Comparison of ENCODE assay signal across 8 mouse cellular contexts in the genomic region with DNA sequence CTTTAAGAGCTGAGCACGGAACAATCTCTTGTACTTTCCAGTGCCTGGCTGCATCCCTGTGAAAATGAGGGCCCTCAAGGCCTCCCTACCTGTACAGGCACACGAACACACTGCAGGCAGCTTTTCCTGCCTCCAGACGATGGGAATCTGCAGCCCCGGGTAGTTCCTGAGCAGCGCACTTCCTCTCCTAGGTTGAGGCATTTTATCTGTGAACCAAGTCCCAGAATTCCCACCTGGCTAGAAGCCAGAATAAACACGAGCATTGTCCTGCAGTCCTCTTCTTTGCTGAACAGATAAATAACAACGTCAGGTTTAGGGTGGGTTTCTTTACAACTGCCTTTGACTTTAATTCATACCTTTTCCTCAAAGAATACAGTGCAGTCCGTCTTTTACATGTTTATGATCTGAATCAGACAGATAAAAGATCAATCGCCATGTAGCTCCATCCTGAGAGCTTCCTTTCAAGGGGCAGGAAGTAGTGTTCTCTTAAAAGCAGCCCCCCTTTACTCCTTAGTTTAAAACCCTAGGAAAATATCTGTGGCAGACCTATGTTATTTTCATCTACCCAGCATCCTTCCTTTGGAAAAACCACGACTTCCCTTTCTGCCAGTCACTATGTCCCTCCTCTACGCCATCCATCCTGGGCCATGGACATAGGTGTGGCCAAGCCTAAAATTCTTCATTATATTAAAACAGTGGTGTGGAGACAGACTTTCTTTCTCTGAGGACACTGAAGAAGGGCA.
DNase-seq lines count a peak whose midpoint lies in the region; ATAC-seq lines count a peak whose summit lies in the region.

No protein-coding gene starts in this region.

- WGBS in hindbrain, embryonic 13.5 days, result 68% methylated on average over 11 of the region's 11 CpGs
- 26% methylated on average over 11 of the region's 11 CpGs for WGBS in liver, embryonic 12.5 days (ENCODE audit: insufficient replicate concordance)
- WGBS in forebrain, embryonic 13.5 days, result 72% methylated on average over 11 of the region's 11 CpGs

- H3K9ac ChIP-seq in hindbrain, embryonic 13.5 days, result no peak overlapping the region
- H3K9ac ChIP-seq in liver, embryonic 12.5 days, result peak overlapping the region; percentile 64
- no peak overlapping the region for H3K9ac ChIP-seq in forebrain, embryonic 13.5 days

- peaks cover 15% of the 10 kb centered on the region; the same call in 1 of the 2 replicates for H3K4me1 ChIP-seq in brown adipose tissue, adult 24 weeks (ENCODE audit: control insufficient read depth, insufficient read depth, insufficient read length, low read length)
- H3K4me1 ChIP-seq in hindbrain, embryonic 13.5 days (replicated peaks), result peaks cover 12% of the 10 kb centered on the region
- H3K4me1 ChIP-seq in liver, embryonic 12.5 days, result peaks cover 84% of the 10 kb centered on the region
- H3K4me1 ChIP-seq in forebrain, embryonic 13.5 days, result 0 out of 2 replicates have a peak, but pooled peaks cover 3% of the 10 kb centered on the region

- no peaks in the 10 kb centered on the region for H3K9me3 ChIP-seq in hindbrain, embryonic 13.5 days
- H3K9me3 ChIP-seq in liver, embryonic 12.5 days (replicated peaks), result no peaks in the 10 kb centered on the region
- no peaks in the 10 kb centered on the region for H3K9me3 ChIP-seq in forebrain, embryonic 13.5 days (replicated peaks)

- H3K4me2 ChIP-seq in hindbrain, embryonic 13.5 days, result no peak overlapping the region
- peak overlapping the region; percentile 51 for H3K4me2 ChIP-seq in liver, embryonic 12.5 days
- H3K4me2 ChIP-seq in forebrain, embryonic 13.5 days, result no peak overlapping the region

- H3K36me3 ChIP-seq in hindbrain, embryonic 13.5 days, result no peaks in the 10 kb centered on the region
- no peaks in the 10 kb centered on the region for H3K36me3 ChIP-seq in liver, embryonic 12.5 days
- no peaks in the 10 kb centered on the region for H3K36me3 ChIP-seq in forebrain, embryonic 13.5 days (ENCODE audit: poor library complexity, severe bottlenecking)

- peak; percentile 70 for DNase-seq in MEL-GATA-1-ER (ENCODE audit: extremely low read depth, low read depth)
- no peak for DNase-seq in cerebellum, adult 9-10 months
- DNase-seq in cerebellum, adult 18-20 months, result no peak
- DNase-seq in cerebellum, postnatal 14 days, result no peak

- H3K27me3 ChIP-seq in hindbrain, embryonic 13.5 days, result no peaks in the 10 kb centered on the region
- no peaks in the 10 kb centered on the region for H3K27me3 ChIP-seq in liver, embryonic 12.5 days (replicated peaks)
- H3K27me3 ChIP-seq in forebrain, embryonic 13.5 days, result no peaks in the 10 kb centered on the region

- H3K4me3 ChIP-seq in brown adipose tissue, adult 24 weeks (ENCODE audit: insufficient read depth, low read depth, low read length), result no peak overlapping the region
- H3K4me3 ChIP-seq in hindbrain, embryonic 13.5 days, result no peak overlapping the region
- H3K4me3 ChIP-seq in liver, embryonic 12.5 days, result no peak overlapping the region
- H3K4me3 ChIP-seq in forebrain, embryonic 13.5 days, result no peak overlapping the region

- peak overlapping the region; percentile 84 for H3K27ac ChIP-seq in brown adipose tissue, adult 24 weeks (replicated peaks; ENCODE audit: low read depth, low read length)
- 0 out of 2 replicates have a peak overlapping the region, but pooled peaks have one; percentile 35 for H3K27ac ChIP-seq in hindbrain, embryonic 13.5 days
- H3K27ac ChIP-seq in liver, embryonic 12.5 days, result peak overlapping the region; percentile 92
- H3K27ac ChIP-seq in forebrain, embryonic 13.5 days, result no peak overlapping the region

- no peak for ATAC-seq in hindbrain, embryonic 13.5 days (ENCODE audit: low FRiP score)
- ATAC-seq in liver, embryonic 12.5 days, result no peak
- ATAC-seq in forebrain, embryonic 13.5 days, result no peak
